Mouse (Mus musculus) adrenal gland, adult (tissue): Measurements from ENCODE around the gene Olfr639.
"Not testable (repeated sequence)": the region's sequence is repeated elsewhere in the genome, so short reads cannot be mapped to it uniquely, and the experiment has no call there.

Experiments
- DNase-seq, 2 experiments: peaks; one replicate each; pipeline ENCODE4 v3.0.0; 2022 to 2023; ENCODE audit warnings: low spot score in 1 of 2; ENCODE audit not compliant: inconsistent age in 2 of 2

Olfr639 gene

DNA sequence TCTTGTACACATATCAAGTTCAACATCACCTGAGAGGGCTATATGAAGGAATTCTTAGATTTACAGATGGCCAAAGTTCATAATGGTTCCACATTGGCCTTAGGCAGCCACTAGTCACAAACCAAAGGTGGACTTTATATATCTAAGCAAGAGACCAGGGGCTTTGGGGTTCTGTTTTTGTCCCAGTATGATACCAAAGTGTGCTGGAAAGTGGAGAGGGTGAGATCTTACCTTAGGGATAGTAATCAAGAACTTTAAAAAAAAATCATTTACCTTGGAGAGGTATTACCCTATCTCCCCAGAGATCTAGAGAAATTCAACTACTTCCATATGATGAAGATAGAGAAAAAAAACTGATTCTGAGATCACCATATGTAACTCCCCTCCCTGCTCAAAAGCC is at the start of gene Olfr639:
Olfr639 (minus strand) TSS at position 101 of the 400 bp plus-strand sequence.
- DNase-seq = no peak

- no peak for DNase-seq
Observed at GRCm38 (mm10) chr7:104061345-104061744, 44.2 kb upstream of the Olfr639 start, which contains the start of gene 4930516K23Rik. 4930516K23Rik (minus strand) TSS chr7:104061445.

DNA sequence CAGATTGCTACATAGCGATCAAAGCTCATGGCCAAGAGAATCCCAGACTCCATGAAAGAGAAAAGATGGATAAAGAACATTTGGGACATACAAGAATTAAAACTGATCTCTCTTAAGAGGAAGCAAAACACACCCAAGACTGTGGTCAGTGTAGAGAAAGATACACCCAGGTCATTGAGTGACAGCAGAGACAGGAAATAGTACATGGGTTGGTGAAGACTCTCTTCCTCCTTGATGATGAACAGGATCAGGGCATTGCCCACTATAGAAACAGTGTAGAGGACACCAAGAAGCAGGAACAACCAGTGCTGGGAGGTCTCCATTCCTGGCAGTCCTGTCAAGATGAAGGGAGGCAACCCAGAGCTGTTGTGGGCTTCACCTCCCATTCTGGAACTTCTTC is 42.1 kb upstream of the Olfr639 start:
- DNase-seq = no peak

- DNase-seq = no peak
Observed at GRCm38 (mm10) chr7:104052566-104052965, 35.5 kb upstream of the Olfr639 start, which contains the start of gene Olfr642. Olfr642 (minus strand) TSS chr7:104052666.

GRCm38 (mm10) chr7:104050745-104051144 is 33.6 kb upstream of the Olfr639 start:
- DNase-seq = no peak

DNA sequence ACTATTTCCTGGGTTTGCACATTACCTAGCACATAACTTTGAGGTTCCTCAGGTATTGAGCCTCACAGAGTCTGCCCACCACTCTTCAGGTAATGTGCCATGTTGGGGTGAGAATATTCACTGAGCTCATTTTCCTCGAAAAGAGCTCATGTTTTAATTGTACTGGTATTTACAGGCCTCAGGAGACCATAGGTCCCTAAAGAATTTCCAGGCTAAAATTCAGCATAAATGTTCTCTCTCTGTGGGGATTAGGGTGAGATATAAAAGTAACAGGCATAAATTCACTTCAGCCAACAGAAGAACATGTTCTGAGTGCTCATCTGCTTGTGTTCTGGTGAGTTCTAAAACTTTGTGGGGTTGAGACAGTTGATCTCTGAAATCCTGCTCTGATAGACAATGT is 18.0 kb upstream of the Olfr639 start, which contains the start of gene Olfr641:
Olfr641 (plus strand) TSS at position 301 of the 400 bp plus-strand sequence.
- no peak for DNase-seq

- DNase-seq = no peak
Observed at GRCm38 (mm10) chr7:104026978-104027377, 9.9 kb upstream of the Olfr639 start.

DNA sequence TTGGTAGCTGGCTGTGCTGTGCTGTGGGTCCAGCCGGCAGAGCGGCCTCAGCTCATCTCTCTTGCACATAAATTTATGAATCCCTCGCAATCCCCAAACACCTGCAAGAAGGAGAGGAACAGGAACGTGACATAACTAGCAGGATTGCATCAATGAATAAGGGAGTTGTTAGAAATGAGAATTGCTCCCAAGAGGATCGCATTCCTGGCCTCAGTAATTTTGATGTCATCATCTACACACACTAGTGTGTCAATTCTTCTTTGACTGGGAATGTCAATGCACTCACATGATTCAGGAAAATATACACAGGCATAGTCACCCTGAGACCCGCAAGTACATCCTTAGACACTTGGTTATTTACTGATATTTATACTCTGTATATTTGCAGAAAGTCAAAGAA is 8.4 kb upstream of the Olfr639 start, which contains the start of gene Olfr640:
Olfr640 (minus strand) TSS at position 101 of the 400 bp plus-strand sequence.
- DNase-seq = no peak

GRCm38 (mm10) chr7:104021651-104022050 is 4.5 kb upstream of the Olfr639 start:
- no peak for DNase-seq

- DNase-seq = no peak
Observed at GRCm38 (mm10) chr7:104018953-104019352, 1.9 kb upstream of the Olfr639 start.

DNA sequence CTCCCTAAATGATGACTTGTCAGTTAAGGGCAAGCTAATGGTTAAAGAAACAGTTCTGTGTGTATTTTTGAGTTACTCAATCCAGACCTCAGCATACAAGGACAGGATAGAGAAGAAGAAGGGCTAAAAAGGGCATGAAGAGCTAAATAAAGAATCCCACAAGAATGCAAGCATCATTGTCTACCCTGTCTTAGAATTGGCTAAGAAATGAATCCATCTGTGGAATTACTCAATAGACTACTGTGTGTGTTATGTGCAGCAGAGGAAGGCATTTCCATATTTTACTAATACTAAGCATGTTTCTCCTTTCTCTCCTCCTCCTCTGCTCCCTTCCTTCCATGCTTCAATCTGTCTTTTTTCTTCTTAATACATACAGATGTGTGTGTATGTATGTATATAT is 18.0 kb downstream of the Olfr639 start:
- DNase-seq = no peak

- DNase-seq = no peak
Observed at GRCm38 (mm10) chr7:103998446-103998845, 18.7 kb downstream of the Olfr639 start, which contains the start of gene Olfr638. Olfr638 (plus strand) TSS chr7:103998746.

DNA sequence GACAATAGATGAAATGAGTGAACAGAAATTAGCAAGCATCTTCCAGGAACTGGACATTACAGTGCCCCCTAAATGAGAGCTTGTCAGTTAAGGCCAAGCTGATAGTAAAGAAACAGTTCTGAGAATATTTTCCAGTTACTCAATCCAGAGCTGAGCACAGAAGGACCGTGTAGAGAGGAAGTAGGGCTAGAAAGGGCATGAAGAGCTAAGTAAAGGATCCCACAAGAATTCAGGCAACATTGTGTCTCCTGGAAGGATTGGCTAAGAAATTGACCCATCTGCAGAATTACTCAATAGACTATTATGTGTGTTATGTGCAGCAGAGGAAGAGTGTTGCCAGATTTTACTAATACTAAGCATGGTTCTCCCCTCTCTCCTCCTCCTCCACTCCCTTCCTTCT is 45.3 kb downstream of the Olfr639 start:
- no peak for DNase-seq

GRCm38 (mm10) chr7:103970852-103971251 is 46.3 kb downstream of the Olfr639 start, which contains the start of gene Olfr635:
Olfr635 (plus strand) TSS chr7:103971152.
- no peak for DNase-seq

DNA sequence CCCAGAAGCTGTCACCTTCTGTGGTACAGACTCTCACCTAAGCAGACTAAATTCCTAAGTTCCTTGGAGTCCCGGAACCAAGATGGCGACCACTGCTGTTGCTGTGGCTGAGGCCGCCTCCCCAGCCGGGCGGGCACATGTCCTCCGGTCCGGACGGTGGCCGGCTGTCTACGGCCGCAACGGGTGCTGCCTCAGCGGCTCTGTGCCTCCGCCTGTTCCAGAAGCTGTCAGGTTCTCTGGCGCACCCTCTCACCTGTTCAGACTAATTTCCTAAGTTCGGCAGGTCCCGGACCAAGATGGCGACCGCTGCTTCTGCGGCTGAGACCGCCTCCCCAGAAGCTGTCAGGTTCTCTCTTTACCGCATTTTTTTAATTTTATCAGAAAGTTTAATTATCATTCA is 50.2 kb downstream of the Olfr639 start:
- DNase-seq = not testable (repeated sequence)
